Mouse (Mus musculus): ENCODE results near the gene 1110008P14Rik. TPM values are rescaled to one million over a fixed set of nuclear protein-coding genes. Genes with fewer than 3 reads are reported as not detected.

Gene 1110008P14Rik
- polyA plus RNA-seq, 1 experiment from 2014 or later, result 20.2 TPM

GRCm38 (mm10) chr2:32381141-32381774 lies 480 bp downstream of the 1110008P14Rik start:
- no peaks in the 10 kb centered on the region; the same call in none of the 2 replicates for H3K27me3 ChIP-seq (ENCODE audit: control insufficient read depth, insufficient read depth, low read depth, low read length)
- H3K9ac ChIP-seq (ENCODE audit: low read depth, low read length), result peak overlapping the region; percentile 80
- peak overlapping the region; percentile 74 for H3K4me3 ChIP-seq (ENCODE audit: low read depth, low read length)
- H3K4me1 ChIP-seq (ENCODE audit: control insufficient read depth, low read depth, low read length), result peaks cover 18% of the 10 kb centered on the region
- WGBS (ENCODE audit: insufficient replicate concordance), result under 1% methylated on average over 27 of the region's 27 CpGs
- H3K9me3 ChIP-seq (replicated peaks; ENCODE audit: control insufficient read depth, low read length), result no peaks in the 10 kb centered on the region
- peak; percentile 33 for ATAC-seq (ENCODE audit: low read depth)
- H3K27ac ChIP-seq (ENCODE audit: low read length), result peak overlapping the region; percentile 57; the same call in 1 of the 2 replicates
- peaks cover 19% of the 10 kb centered on the region for H3K36me3 ChIP-seq (ENCODE audit: control insufficient read depth, insufficient read depth)
- peak overlapping the region; percentile 100 for H3K4me2 ChIP-seq (ENCODE audit: low read depth, low read length)

DNA sequence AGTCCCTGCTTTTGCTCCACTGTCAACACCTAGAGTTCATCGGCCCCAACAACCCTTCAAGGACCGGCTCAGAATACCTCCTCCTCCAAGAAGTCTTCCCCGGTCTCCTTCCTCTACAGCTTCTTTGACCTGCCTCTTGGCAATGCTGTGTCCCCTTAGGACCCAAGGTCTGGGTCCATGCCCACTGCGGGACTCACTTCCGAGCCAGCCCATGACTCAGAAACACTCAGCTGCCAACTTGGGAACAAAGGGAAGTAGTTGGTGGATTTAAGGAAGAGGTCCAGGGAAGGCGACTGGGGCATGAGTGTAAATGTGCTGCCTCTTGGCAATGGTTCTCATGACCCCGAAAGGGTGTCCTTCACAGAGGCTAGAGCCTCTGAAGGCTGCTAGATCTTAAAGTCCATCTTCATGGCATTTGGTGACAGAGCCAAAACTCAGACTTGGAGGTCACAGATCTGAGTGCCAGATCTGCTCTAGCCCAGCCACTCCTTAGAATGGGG lies 1.7 kb downstream of the 1110008P14Rik start:
- Histone ChIP-seq H3K36me3 (ENCODE audit: control insufficient read depth, insufficient read depth) (peaks cover 24% of the 10 kb centered on the region), H3K9me3 (replicated peaks; ENCODE audit: control insufficient read depth, low read length) (no peaks in the 10 kb centered on the region), H3K27ac (ENCODE audit: low read length) (no peak overlapping the region), H3K4me3 (ENCODE audit: low read depth, low read length) (no peak overlapping the region), H3K4me2 (ENCODE audit: low read depth, low read length) (no peak overlapping the region), H3K27me3 (ENCODE audit: control insufficient read depth, insufficient read depth, low read depth, low read length) (no peaks in the 10 kb centered on the region; the same call in none of the 2 replicates), H3K9ac (ENCODE audit: low read depth, low read length) (no peak overlapping the region), H3K4me1 (ENCODE audit: control insufficient read depth, low read depth, low read length) (peaks cover 18% of the 10 kb centered on the region)
- no peak for ATAC-seq (ENCODE audit: low read depth)
- 79% methylated on average over 7 of the region's 7 CpGs for WGBS (ENCODE audit: insufficient replicate concordance)

DNA sequence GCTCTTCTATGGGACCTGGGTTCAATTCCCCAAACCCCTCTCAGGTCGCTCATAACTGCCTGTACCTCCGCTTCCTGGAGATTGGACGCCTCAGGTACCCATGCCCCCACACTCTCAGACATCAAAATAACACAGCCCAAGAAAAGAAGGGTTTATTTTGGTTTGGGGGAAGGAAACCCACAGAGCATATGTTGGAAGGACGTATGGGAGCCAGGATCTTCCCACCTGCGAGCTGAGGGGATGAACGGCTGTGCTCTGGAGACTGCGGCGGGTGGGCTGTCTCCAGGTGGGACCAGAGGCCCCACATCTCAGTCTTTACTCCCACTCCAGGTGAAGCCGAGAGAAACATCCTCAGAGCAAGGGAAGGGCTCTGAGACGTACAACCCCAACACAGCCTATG lies 4.8 kb downstream of the 1110008P14Rik start:
- no peak overlapping the region for H3K27ac ChIP-seq (ENCODE audit: low read length)
- no peaks in the 10 kb centered on the region for H3K9me3 ChIP-seq (replicated peaks; ENCODE audit: control insufficient read depth, low read length)
- H3K36me3 ChIP-seq (ENCODE audit: control insufficient read depth, insufficient read depth), result peaks cover 33% of the 10 kb centered on the region
- no peaks in the 10 kb centered on the region for H3K27me3 ChIP-seq (ENCODE audit: control insufficient read depth, insufficient read depth, low read depth, low read length)
- no peak overlapping the region for H3K4me3 ChIP-seq (ENCODE audit: low read depth, low read length)
- ATAC-seq (ENCODE audit: low read depth), result no peak
- no peak overlapping the region for H3K9ac ChIP-seq (ENCODE audit: low read depth, low read length)
- H3K4me1 ChIP-seq (ENCODE audit: control insufficient read depth, low read depth, low read length), result peaks cover 12% of the 10 kb centered on the region
- WGBS (ENCODE audit: insufficient replicate concordance), result 79% methylated on average over 10 of the region's 10 CpGs
- no peak overlapping the region for H3K4me2 ChIP-seq (ENCODE audit: low read depth, low read length)

- H3K9me3 ChIP-seq (replicated peaks; ENCODE audit: control insufficient read depth, low read length), result no peaks in the 10 kb centered on the region
- H3K4me3 ChIP-seq (ENCODE audit: low read depth, low read length), result no peak overlapping the region
- H3K27me3 ChIP-seq (ENCODE audit: control insufficient read depth, insufficient read depth, low read depth, low read length), result no peaks in the 10 kb centered on the region
- H3K4me2 ChIP-seq (ENCODE audit: low read depth, low read length), result no peak overlapping the region
- ATAC-seq (ENCODE audit: low read depth), result no peak
- WGBS (ENCODE audit: insufficient replicate concordance), result 79% methylated on average over 13 of the region's 13 CpGs
- H3K9ac ChIP-seq (ENCODE audit: low read depth, low read length), result no peak overlapping the region
- peaks cover under 1% of the 10 kb centered on the region for H3K4me1 ChIP-seq (ENCODE audit: control insufficient read depth, low read depth, low read length)
- no peak overlapping the region for H3K27ac ChIP-seq (ENCODE audit: low read length)
- H3K36me3 ChIP-seq (ENCODE audit: control insufficient read depth, insufficient read depth), result peaks cover 38% of the 10 kb centered on the region
These were observed 6.3 kb downstream of the 1110008P14Rik start for GRCm38 (mm10) chr2:32375317-32375940.

GRCm38 (mm10) chr2:32374191-32374590 lies 7.5 kb downstream of the 1110008P14Rik start:
- Histone ChIP-seq H3K4me3 (ENCODE audit: low read depth, low read length) (no peak overlapping the region), H3K27me3 (ENCODE audit: control insufficient read depth, insufficient read depth, low read depth, low read length) (no peaks in the 10 kb centered on the region), H3K9ac (ENCODE audit: low read depth, low read length) (no peak overlapping the region), H3K36me3 (ENCODE audit: control insufficient read depth, insufficient read depth) (peaks cover 43% of the 10 kb centered on the region), H3K4me1 (ENCODE audit: control insufficient read depth, low read depth, low read length) (no peaks in the 10 kb centered on the region), H3K27ac (ENCODE audit: low read length) (no peak overlapping the region), H3K9me3 (replicated peaks; ENCODE audit: control insufficient read depth, low read length) (no peaks in the 10 kb centered on the region), H3K4me2 (ENCODE audit: low read depth, low read length) (no peak overlapping the region)
- WGBS (ENCODE audit: insufficient replicate concordance), result 77% methylated on average over 10 of the region's 10 CpGs
- ATAC-seq (ENCODE audit: low read depth), result no peak

DNA sequence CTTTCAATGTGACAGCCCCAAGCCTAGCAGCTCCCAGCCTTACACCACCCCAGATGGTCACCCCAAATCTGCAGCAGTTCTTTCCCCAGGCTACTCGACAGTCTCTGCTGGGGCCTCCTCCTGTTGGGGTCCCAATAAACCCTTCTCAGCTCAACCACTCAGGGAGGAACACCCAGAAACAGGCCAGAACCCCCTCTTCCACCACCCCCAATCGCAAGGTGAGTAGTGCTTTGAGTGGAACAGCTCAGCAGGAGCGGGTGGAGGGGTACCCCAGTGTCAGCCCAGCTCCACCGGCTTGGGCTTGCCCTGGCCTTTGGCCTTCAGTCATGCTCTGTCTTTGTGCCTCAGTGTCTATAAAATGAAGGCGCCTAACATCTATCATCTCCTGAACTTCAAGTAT lies 14.4 kb downstream of the 1110008P14Rik start:
- no peak overlapping the region for H3K27ac ChIP-seq (ENCODE audit: low read length)
- H3K36me3 ChIP-seq (ENCODE audit: control insufficient read depth, insufficient read depth), result peaks cover 13% of the 10 kb centered on the region
- 78% methylated on average over 5 of the region's 5 CpGs for WGBS (ENCODE audit: insufficient replicate concordance)
- peaks cover 12% of the 10 kb centered on the region for H3K4me1 ChIP-seq (ENCODE audit: control insufficient read depth, low read depth, low read length)
- no peak for ATAC-seq (ENCODE audit: low read depth)
- no peaks in the 10 kb centered on the region for H3K27me3 ChIP-seq (ENCODE audit: control insufficient read depth, insufficient read depth, low read depth, low read length)
- no peaks in the 10 kb centered on the region for H3K9me3 ChIP-seq (replicated peaks; ENCODE audit: control insufficient read depth, low read length)
- no peak overlapping the region for H3K4me3 ChIP-seq (ENCODE audit: low read depth, low read length)
- no peak overlapping the region for H3K4me2 ChIP-seq (ENCODE audit: low read depth, low read length)
- H3K9ac ChIP-seq (ENCODE audit: low read depth, low read length), result no peak overlapping the region

- 49% methylated on average over 8 of the region's 8 CpGs for WGBS (ENCODE audit: insufficient replicate concordance)
- H3K4me1 ChIP-seq (ENCODE audit: control insufficient read depth, low read depth, low read length), result peaks cover 21% of the 10 kb centered on the region
- H3K9me3 ChIP-seq (replicated peaks; ENCODE audit: control insufficient read depth, low read length), result no peaks in the 10 kb centered on the region
- H3K36me3 ChIP-seq (ENCODE audit: control insufficient read depth, insufficient read depth), result no peaks in the 10 kb centered on the region
- H3K27ac ChIP-seq (ENCODE audit: low read length), result peak overlapping the region; percentile 88
- H3K4me2 ChIP-seq (ENCODE audit: low read depth, low read length), result peak overlapping the region; percentile 97
- H3K4me3 ChIP-seq (ENCODE audit: low read depth, low read length), result peak overlapping the region; percentile 83
- no peaks in the 10 kb centered on the region for H3K27me3 ChIP-seq (ENCODE audit: control insufficient read depth, insufficient read depth, low read depth, low read length)
- H3K9ac ChIP-seq (ENCODE audit: low read depth, low read length), result peak overlapping the region; percentile 87
- no peak for ATAC-seq (ENCODE audit: low read depth)
These were observed 17.6 kb downstream of the 1110008P14Rik start for GRCm38 (mm10) chr2:32364121-32364520.

GRCm38 (mm10) chr2:32363376-32364106 lies 18.2 kb downstream of the 1110008P14Rik start:
- 11% methylated on average over 19 of the region's 19 CpGs for WGBS (ENCODE audit: insufficient replicate concordance)
- ATAC-seq (ENCODE audit: low read depth), result peak; percentile 40
- H3K27ac ChIP-seq (ENCODE audit: low read length), result peak overlapping the region; percentile 88
- peak overlapping the region; percentile 97 for H3K4me2 ChIP-seq (ENCODE audit: low read depth, low read length)
- peak overlapping the region; percentile 87 for H3K9ac ChIP-seq (ENCODE audit: low read depth, low read length)
- no peaks in the 10 kb centered on the region for H3K27me3 ChIP-seq (ENCODE audit: control insufficient read depth, insufficient read depth, low read depth, low read length)
- no peaks in the 10 kb centered on the region for H3K9me3 ChIP-seq (replicated peaks; ENCODE audit: control insufficient read depth, low read length)
- no peaks in the 10 kb centered on the region for H3K36me3 ChIP-seq (ENCODE audit: control insufficient read depth, insufficient read depth)
- H3K4me1 ChIP-seq (ENCODE audit: control insufficient read depth, low read depth, low read length), result peaks cover 21% of the 10 kb centered on the region
- peak overlapping the region; percentile 83 for H3K4me3 ChIP-seq (ENCODE audit: low read depth, low read length)

Data from liver, embryonic 16.5 days (tissue).